Mouse (Mus musculus) midbrain, embryonic 11.5 days (tissue): Measurements from ENCODE around the gene Trappc5. TPM values are rescaled to one million over a fixed set of nuclear protein-coding genes. Genes with fewer than 3 reads are reported as not detected.

ENCODE experiments used
- ATAC-seq: fragments of 200-750 bp; cut with Nextera tagmentation; 2 replicates; pipeline ENCODE4 v1.8.0; 2017; ENCODE audit warnings: moderate TSS enrichment, moderate library complexity; ENCODE audit not compliant: low FRiP score
- DNase-seq: peaks from one replicate; pipeline ENCODE4 v3.0.0; 2015; ENCODE audit warnings: low spot score; ENCODE audit errors: missing footprints
- H3K27ac ChIP-seq: fragments of 300-500 bp; sonication (generic); 2 replicates; pipeline ENCODE4 v1.5.1; 2014; ENCODE audit warnings: low read depth, low read length
- H3K27me3 ChIP-seq: fragments of 300-500 bp; sonication (generic); 2 replicates; pipeline ENCODE4 v1.6.1; 2014; ENCODE audit warnings: mild to moderate bottlenecking, low read length, moderate library complexity, mixed read lengths; ENCODE audit not compliant: control insufficient read depth, insufficient read depth
- H3K36me3 ChIP-seq: fragments of 300-500 bp; sonication (generic); 2 replicates; pipeline ENCODE4 v1.6.1; 2014; ENCODE audit warnings: mild to moderate bottlenecking, low read length, moderate library complexity, mixed read lengths; ENCODE audit not compliant: control insufficient read depth, insufficient read depth
- H3K4me1 ChIP-seq: fragments of 300-500 bp; sonication (generic); 2 replicates; pipeline ENCODE4 v1.6.1; 2014; ENCODE audit warnings: low read length; ENCODE audit not compliant: control insufficient read depth, insufficient read depth
- H3K4me2 ChIP-seq: fragments of 300-500 bp; sonication (generic); 2 replicates; pipeline ENCODE4 v1.6.1; 2014; ENCODE audit warnings: mild to moderate bottlenecking, moderate library complexity
- H3K4me3 ChIP-seq: fragments of 300-500 bp; sonication (generic); 2 replicates; pipeline ENCODE4 v1.5.1; 2014; ENCODE audit warnings: low read depth, low read length
- H3K9ac ChIP-seq: fragments of 300-500 bp; sonication (generic); 2 replicates; pipeline ENCODE4 v1.6.1; 2014; ENCODE audit warnings: low read length
- H3K9me3 ChIP-seq: fragments of 300-500 bp; sonication (generic); 2 replicates; pipeline ENCODE4 v1.6.1; 2016; ENCODE audit warnings: low read length; ENCODE audit not compliant: control insufficient read depth
- WGBS: fragments of 180-500 bp; shearing (Covaris S2); extraction: QIAGEN DNeasy Blood & Tissue Kit; methylation state at CpG from one replicate; pipeline ENCODE4 v1.1.7; 2014; 5-methylcytosine and 5-hydroxymethylcytosine counted together
- polyA plus RNA-seq: library from polyadenylated mRNA; unstranded; fragments of >200 nt; fragmentation: Nextera tagmentation; extraction: Ambion mirVana; gene quantifications from 2 replicates; pipeline ENCODE4 v1.2.1, GENCODE M21; 2014

Trappc5 gene
- polyA plus RNA-seq = 41.0 and 43.3 TPM in 2 replicates

DNA sequence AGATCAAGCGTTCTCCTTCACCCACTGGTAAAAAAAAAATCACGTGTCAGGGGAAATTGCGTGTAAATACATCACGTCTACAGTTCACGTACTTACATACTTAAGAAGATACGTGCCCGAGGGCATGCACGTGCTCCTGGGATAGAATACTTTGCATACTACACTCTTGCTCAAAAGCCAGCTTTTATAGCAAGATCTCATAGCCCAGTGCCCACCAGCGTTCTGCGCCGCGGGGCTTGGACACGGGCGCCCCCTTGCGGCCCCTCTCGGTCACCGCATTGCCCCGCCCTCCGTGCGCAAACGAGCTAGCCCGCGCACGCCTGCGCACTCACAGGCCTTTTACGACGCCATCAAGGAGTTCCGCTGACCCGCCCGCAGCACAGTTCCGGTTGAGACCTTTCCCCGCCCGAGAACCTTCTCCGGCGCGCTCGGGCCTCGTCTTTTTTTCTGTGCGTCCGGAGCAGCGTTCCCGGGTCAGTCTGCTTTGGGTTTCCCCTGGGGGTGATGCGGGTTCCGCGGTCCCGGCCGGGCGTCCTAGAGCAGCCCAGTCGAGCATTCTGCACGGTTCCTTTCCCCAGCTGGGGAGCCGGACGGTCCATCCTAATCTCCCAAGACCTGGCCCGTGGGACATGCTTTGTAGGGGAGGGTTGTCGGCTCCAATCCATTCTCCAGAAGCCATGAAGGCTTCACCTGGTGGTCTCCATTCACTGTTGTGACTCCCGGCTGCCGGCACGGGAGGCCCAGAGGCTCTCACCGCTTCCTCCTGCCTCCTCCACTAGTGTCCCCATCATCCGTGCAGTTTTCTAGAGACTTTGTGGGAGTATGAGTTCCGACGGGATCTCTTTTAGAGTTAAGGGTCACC lies at the start of gene Trappc5:
Gene Trappc5, plus strand, starts transcription at position 169 of the 862 bp plus-strand sequence.
- Histone ChIP-seq H3K9ac (peak within 1 kb of the TSS; percentile 93), H3K4me1 (peaks cover 9% of the 10 kb centered on the region; the same call in 1 of the 2 replicates), H3K4me2 (peak within 1 kb of the TSS; percentile 80), H3K27ac (peak within 1 kb of the TSS; percentile 78), H3K27me3 (no peaks in the 10 kb centered on the region), H3K9me3 (no peaks in the 10 kb centered on the region), H3K4me3 (peak within 1 kb of the TSS; percentile 85), H3K36me3 (peaks cover 10% of the 10 kb centered on the region; the same call in 1 of the 2 replicates)
- WGBS = 2% methylated on average over 61 of the region's 61 CpGs
- ATAC-seq = peak; percentile 86
- DNase-seq = peak; percentile 99

DNA sequence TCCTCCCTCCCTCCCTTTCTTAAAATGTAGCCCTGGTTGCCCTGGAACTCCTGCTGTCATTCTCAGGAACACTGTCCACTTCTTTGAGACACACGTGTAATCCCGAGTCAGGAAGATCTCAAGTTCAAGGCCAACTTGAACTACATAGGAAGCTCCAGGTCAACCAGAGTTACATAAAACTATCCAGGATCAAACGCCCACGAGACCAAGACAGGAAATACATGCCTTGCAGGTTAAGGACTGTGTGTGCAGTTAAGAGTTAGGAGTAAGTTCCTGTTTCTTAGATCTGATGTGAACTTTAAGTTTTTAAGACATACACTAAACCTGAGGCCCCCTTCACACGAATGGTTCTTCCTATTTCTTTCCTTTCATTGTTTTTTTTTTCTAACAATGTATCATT lies 49.1 kb upstream of the Trappc5 start:
- Histone ChIP-seq H3K27ac (no peak overlapping the region), H3K9ac (no peak overlapping the region), H3K36me3 (no peaks in the 10 kb centered on the region), H3K27me3 (0 out of 2 replicates have a peak, but pooled peaks cover 2% of the 10 kb centered on the region), H3K4me1 (peaks cover 10% of the 10 kb centered on the region), H3K9me3 (no peaks in the 10 kb centered on the region), H3K4me3 (no peak overlapping the region), H3K4me2 (no peak overlapping the region)
- WGBS = 62% methylated on average over 5 of the region's 5 CpGs
- no peak for ATAC-seq
- DNase-seq = no peak

DNA sequence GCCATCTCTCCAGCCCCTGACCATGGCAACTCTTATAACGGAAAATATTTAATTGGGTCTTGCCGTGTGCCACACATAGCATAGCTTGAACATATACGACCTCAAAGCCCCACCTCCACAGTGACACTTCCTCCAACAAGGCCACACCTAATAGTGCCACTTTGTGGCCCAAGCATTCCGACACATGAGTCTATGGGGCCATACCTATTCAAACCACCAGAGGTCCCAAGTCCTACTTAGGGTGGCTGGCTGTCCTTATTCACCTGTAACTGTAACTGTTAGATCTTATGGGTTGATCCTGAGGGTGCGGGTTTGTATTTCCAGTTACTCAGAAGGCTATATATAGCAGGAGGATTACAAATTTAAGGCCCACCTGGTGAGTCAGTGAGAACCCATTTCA lies 48.1 kb upstream of the Trappc5 start:
- H3K4me2 ChIP-seq = no peak overlapping the region
- DNase-seq (no peak), ATAC-seq (no peak)
- no peaks in the 10 kb centered on the region for H3K36me3 ChIP-seq
- no peaks in the 10 kb centered on the region for H3K9me3 ChIP-seq
- H3K9ac ChIP-seq = no peak overlapping the region
- 0 out of 2 replicates have a peak, but pooled peaks cover 2% of the 10 kb centered on the region for H3K27me3 ChIP-seq
- 24% methylated on average over 5 of the region's 5 CpGs for WGBS
- H3K4me1 ChIP-seq = peaks cover 6% of the 10 kb centered on the region; the same call in 1 of the 2 replicates
- H3K4me3 ChIP-seq = no peak overlapping the region
- H3K27ac ChIP-seq = no peak overlapping the region

DNA sequence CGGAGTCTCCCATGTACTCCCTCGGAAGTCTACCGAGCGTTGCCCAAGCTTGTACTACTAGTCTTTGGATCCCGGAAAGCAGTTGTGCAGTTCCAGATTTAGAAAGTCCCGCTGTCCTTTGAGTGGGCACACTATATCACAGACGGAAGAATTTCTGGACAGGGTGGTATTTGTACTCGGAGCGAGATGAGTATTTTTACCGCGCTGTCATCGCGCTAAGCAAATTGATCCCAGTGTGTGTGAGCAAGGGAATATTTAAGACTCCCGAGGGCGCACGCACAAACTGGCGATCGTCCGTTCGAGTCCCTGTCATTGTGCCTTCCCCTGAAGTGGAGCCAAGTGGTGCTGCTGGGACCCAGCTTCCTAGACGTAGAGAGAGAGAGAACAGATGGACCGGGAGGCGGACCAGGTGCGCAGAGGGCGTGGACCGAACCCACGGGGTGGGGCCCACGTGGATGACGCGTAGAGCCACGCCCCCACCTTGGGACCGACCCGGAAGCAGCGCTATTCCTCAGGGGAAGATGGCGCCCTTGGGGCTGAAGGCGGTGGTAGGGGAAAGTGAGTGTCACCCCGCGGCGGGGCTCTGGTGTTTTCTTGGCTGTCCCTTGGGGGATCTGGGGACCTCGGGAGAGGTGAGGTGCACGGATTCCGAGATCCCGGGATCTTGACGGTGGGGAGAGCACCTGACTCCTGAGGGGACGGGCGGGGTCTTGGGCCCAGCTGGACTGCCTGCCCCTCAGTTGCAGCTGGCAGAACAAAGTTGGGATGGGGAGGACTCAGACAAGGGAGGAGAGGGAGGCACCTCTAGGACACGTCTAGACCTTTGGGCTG lies 45.2 kb upstream of the Trappc5 start, which contains the start of gene Stxbp2:
Gene Stxbp2, plus strand, starts transcription at position 309 of the 831 bp plus-strand sequence.
- 7% methylated on average over 47 of the region's 47 CpGs for WGBS
- Histone ChIP-seq H3K36me3 (no peaks in the 10 kb centered on the region), H3K4me1 (peaks cover 6% of the 10 kb centered on the region; the same call in 1 of the 2 replicates), H3K27me3 (0 out of 2 replicates have a peak, but pooled peaks cover 2% of the 10 kb centered on the region), H3K27ac (no peak within 1 kb of the TSS), H3K9me3 (no peaks in the 10 kb centered on the region), H3K4me2 (peak within 1 kb of the TSS; percentile 62), H3K4me3 (peak within 1 kb of the TSS; percentile 50), H3K9ac (peak within 1 kb of the TSS; percentile 59)
- peak; percentile 85 for ATAC-seq
- peak; percentile 90 for DNase-seq

DNA sequence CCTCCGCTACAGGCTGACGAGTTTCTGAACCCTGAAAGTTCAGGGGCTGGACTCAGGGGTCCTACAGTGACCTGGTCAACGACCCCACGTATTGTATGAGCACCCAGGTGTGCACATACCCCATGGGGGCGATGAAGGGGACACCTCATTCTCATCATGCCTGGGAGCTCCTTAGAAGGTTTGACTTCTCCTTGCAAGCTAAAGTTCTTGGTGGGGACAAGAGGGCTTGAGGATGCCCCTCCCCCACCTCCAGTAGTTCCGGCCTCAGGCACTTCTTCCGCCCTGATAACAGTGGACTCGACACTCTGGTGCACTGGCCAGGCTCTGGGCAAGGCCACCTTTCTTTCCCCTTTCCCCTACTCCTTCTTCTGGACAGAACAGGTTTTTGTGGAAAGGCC lies 44.6 kb upstream of the Trappc5 start:
- Histone ChIP-seq H3K9me3 (no peaks in the 10 kb centered on the region), H3K27me3 (0 out of 2 replicates have a peak, but pooled peaks cover 2% of the 10 kb centered on the region), H3K4me1 (peaks cover 6% of the 10 kb centered on the region; the same call in 1 of the 2 replicates), H3K9ac (peak overlapping the region; percentile 59; the same call in 1 of the 2 replicates), H3K36me3 (no peaks in the 10 kb centered on the region), H3K4me3 (peak overlapping the region; percentile 50), H3K27ac (no peak overlapping the region), H3K4me2 (peak overlapping the region; percentile 62)
- whole genome bisulfite sequencing = 27% methylated on average over 8 of the region's 8 CpGs
- no peak for DNase-seq
- ATAC-seq = peak; percentile 15

DNA sequence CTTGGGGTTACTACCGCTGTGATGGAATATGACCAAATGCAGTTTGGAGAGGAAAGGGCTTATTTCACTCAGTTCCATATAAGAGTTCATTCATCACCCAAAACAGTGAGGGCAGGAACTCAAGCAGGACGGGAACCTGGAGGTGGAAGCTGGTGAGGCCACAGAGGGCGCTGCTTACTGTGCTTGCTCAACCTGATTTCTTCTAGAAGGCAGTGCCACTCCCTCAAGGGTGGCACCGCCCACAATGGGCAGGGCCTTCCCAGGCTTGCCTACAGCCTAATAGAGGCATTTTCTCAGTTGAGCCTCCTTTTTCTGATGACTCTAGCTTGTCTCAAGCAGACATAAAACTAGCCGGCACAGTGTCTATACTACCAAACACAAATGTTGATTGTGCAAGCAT lies 30.3 kb upstream of the Trappc5 start:
- Histone ChIP-seq H3K27ac (no peak overlapping the region), H3K4me1 (no peaks in the 10 kb centered on the region), H3K36me3 (no peaks in the 10 kb centered on the region), H3K9me3 (no peaks in the 10 kb centered on the region), H3K4me2 (no peak overlapping the region), H3K27me3 (no peaks in the 10 kb centered on the region), H3K4me3 (no peak overlapping the region), H3K9ac (no peak overlapping the region)
- ATAC-seq = no peak
- DNase-seq = no peak
- WGBS = 24% methylated on average over 5 of the region's 5 CpGs

DNA sequence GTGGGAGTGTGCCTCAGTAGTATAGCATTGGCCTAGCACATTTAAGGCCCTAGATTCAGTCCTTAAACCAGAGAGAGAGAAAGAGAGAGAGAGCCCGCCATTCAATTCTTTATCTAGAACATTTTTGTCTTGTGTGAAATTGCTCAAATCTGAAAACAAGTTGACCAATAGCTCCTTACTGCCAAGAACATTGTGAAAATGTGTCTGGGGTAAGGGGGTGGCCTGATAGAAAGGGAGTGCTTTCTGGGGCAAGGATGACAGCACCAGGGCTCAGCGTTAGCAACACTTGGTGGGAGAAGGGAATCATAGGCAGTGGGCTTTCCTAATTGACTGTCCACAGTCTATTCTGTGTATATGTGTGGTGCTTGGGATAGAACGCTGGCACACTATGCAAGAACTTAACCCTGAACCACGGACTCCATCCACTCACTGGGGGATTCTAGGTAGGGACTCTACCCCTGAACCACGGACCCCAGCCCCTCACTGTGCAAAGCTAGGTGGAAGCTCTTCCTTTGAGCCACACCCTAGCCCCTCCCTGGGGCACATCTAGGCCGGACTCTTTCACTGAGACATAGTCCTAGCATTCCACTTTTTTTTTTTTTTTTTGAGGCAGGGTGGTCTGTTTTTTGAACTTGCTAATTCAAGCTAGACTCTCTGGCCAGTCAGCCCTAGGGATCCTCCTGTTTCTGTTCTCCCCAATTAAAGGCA lies 29.1 kb upstream of the Trappc5 start:
- WGBS = 84% methylated on average over 6 of the region's 6 CpGs
- DNase-seq = no peak
- Histone ChIP-seq H3K4me1 (no peaks in the 10 kb centered on the region), H3K36me3 (no peaks in the 10 kb centered on the region), H3K9ac (no peak overlapping the region), H3K4me2 (no peak overlapping the region), H3K27ac (no peak overlapping the region), H3K4me3 (no peak overlapping the region), H3K9me3 (no peaks in the 10 kb centered on the region), H3K27me3 (no peaks in the 10 kb centered on the region)
- no peak for ATAC-seq

DNA sequence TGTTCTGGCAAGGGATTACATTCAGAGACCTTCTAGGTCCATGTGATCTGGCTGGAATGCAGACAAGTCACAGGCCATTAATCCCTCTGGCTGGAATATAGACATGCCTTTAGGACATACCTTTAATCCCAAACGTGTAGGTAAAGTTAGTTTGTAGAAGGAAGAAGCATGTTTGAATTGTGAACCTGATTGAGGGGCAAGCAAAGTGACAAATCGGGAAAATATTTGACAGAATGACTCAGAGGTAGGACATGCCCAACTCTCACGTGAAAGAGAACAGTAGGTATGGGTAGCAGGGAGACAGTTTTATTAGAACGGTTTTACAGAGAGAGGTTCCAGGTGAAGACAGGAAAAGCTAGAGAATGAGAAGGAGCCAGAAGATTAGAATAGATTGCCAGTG lies 28.5 kb upstream of the Trappc5 start:
- DNase-seq = no peak
- Histone ChIP-seq H3K9me3 (no peaks in the 10 kb centered on the region), H3K4me2 (no peak overlapping the region), H3K27ac (no peak overlapping the region), H3K9ac (no peak overlapping the region), H3K27me3 (no peaks in the 10 kb centered on the region), H3K36me3 (no peaks in the 10 kb centered on the region), H3K4me3 (no peak overlapping the region), H3K4me1 (no peaks in the 10 kb centered on the region)
- ATAC-seq = no peak
- WGBS = 84% methylated on average over 4 of the region's 4 CpGs
